Comparison of ENCODE assay signal across 8 mouse cellular contexts in the genomic region with DNA sequence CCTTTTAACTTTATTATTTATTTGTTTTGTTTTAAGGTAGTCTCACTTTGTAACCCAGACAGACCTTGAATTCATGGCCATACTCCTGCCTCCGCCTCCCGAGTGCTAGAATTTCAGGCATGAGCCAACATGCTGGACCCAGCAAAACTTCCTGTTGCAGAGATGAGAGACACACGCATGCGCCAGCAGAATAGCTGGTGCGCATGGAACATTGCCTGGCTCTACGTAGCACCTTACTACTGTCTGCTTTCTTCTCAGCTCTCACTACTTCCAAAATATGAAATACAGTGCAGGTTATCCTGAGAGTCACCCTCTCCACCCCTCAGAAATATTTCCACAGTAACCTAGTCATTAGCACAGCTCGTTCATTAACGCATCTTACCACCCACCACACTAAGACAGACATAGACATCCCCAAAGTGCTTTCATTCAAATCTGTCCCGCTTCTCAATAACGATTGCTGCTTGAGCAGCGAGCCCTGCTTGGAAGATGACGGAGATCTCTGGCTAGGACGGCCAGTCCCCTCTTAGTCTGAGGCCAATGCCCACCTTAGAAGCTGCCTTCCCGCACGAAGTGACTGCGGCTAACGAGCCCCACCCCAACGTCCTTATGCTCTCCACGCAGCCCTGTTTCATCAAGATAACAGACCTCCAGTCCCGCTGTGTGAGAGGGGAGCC.
A peak's percentile ranks its signal among the peaks of the same experiment; 100 is the strongest.
DNase-seq lines count a peak whose midpoint lies in the region; ATAC-seq lines count a peak whose summit lies in the region.

No protein-coding gene starts in this region.

- H3K4me3 ChIP-seq in liver, embryonic 12.5 days = peak overlapping the region; percentile 65
- peak overlapping the region; percentile 50 for H3K4me3 ChIP-seq in neural tube, embryonic 15.5 days (replicated peaks)

- H3K36me3 ChIP-seq in liver, embryonic 12.5 days = no peaks in the 10 kb centered on the region
- H3K36me3 ChIP-seq in neural tube, embryonic 15.5 days = no peaks in the 10 kb centered on the region

- no peaks in the 10 kb centered on the region for H3K4me1 ChIP-seq in liver, embryonic 12.5 days
- H3K4me1 ChIP-seq in neural tube, embryonic 15.5 days = peaks cover 23% of the 10 kb centered on the region

- H3K9me3 ChIP-seq in liver, embryonic 12.5 days (replicated peaks) = no peaks in the 10 kb centered on the region
- H3K9me3 ChIP-seq in neural tube, embryonic 15.5 days (replicated peaks) = no peaks in the 10 kb centered on the region

- H3K27me3 ChIP-seq in liver, embryonic 12.5 days (replicated peaks) = no peaks in the 10 kb centered on the region; the same call in 1 of the 2 replicates
- H3K27me3 ChIP-seq in neural tube, embryonic 15.5 days (replicated peaks) = no peaks in the 10 kb centered on the region

- peak overlapping the region; percentile 85 for H3K4me2 ChIP-seq in liver, embryonic 12.5 days
- H3K4me2 ChIP-seq in neural tube, embryonic 15.5 days = peak overlapping the region; percentile 74

- peak overlapping the region; percentile 64 for H3K9ac ChIP-seq in liver, embryonic 12.5 days
- peak overlapping the region; percentile 70 for H3K9ac ChIP-seq in neural tube, embryonic 15.5 days (replicated peaks)

- peak; percentile 77 for ATAC-seq in cerebellum, adult (ENCODE audit: insufficient number of reproducible peaks, low FRiP score, low TSS enrichment)
- peak; percentile 51 for ATAC-seq in liver, embryonic 12.5 days
- peak; percentile 70 for ATAC-seq in neural tube, embryonic 15.5 days (ENCODE audit: low FRiP score)
- no peak for ATAC-seq in activated CD4-positive, CD25-positive, alpha-beta regulatory T cell, adult 4 months

- H3K27ac ChIP-seq in liver, embryonic 12.5 days = peak overlapping the region; percentile 58
- H3K27ac ChIP-seq in neural tube, embryonic 15.5 days (replicated peaks) = peak overlapping the region; percentile 87

- 31% methylated on average over 20 of the region's 20 CpGs for WGBS in liver, embryonic 12.5 days (ENCODE audit: insufficient replicate concordance)
- 22% methylated on average over 20 of the region's 20 CpGs for WGBS in neural tube, embryonic 15.5 days

- DNase-seq in ovary, adult 18-20 months (ENCODE audit: low spot score) = peak; percentile 17
- no peak for DNase-seq in ovary, postnatal 14 days (ENCODE audit: low spot score)
- peak; percentile 46 to 61 for DNase-seq in frontal cortex, postnatal 36 days (ENCODE audit: low spot score in 2 of 2)
- peak; percentile 42 for DNase-seq in kidney, adult 18-20 months
